Mouse (Mus musculus): Measurements from ENCODE around the gene Wt1.

Gene Wt1

GRCm38 (mm10) chr2:105126279-105126678 lies at the start of gene Wt1:
TSS of gene Wt1 (plus strand) at chr2:105126529.
- in situ Hi-C loops (cut with MboI; ENCODE audit: low pct_unique_long_range_greater_than_20kb in 1 of 2, low sequenced_read_pairs in 2 of 2, unreplicated experiment in 1 of 2): loop anchor here in 1 of 2 experiments (25.0 kb wide), 1 partner anchor 561 kb away; no protein-coding TSS in a partner anchor

- in situ Hi-C loops (cut with MboI; ENCODE audit: low pct_unique_long_range_greater_than_20kb in 1 of 2, low sequenced_read_pairs in 2 of 2, unreplicated experiment in 1 of 2): no loop called here
Measured at GRCm38 (mm10) chr2:105077151-105077550, 49.2 kb upstream of the Wt1 start.

- in situ Hi-C loops (cut with MboI; ENCODE audit: low pct_unique_long_range_greater_than_20kb in 1 of 2, low sequenced_read_pairs in 2 of 2, unreplicated experiment in 1 of 2): no loop called here
Measured at GRCm38 (mm10) chr2:105082256-105082790, 44.0 kb upstream of the Wt1 start.

GRCm38 (mm10) chr2:105084035-105084434 lies 42.3 kb upstream of the Wt1 start:
- in situ Hi-C loops (cut with MboI; ENCODE audit: low pct_unique_long_range_greater_than_20kb in 1 of 2, low sequenced_read_pairs in 2 of 2, unreplicated experiment in 1 of 2): no loop called here

- in situ Hi-C loops (cut with MboI; ENCODE audit: low pct_unique_long_range_greater_than_20kb in 1 of 2, low sequenced_read_pairs in 2 of 2, unreplicated experiment in 1 of 2): no loop called here
Measured at GRCm38 (mm10) chr2:105086081-105086480, 40.2 kb upstream of the Wt1 start.

GRCm38 (mm10) chr2:105088005-105088404 lies 38.3 kb upstream of the Wt1 start:
- in situ Hi-C loops (cut with MboI; ENCODE audit: low pct_unique_long_range_greater_than_20kb in 1 of 2, low sequenced_read_pairs in 2 of 2, unreplicated experiment in 1 of 2): no loop called here

- in situ Hi-C loops (cut with MboI; ENCODE audit: low pct_unique_long_range_greater_than_20kb in 1 of 2, low sequenced_read_pairs in 2 of 2, unreplicated experiment in 1 of 2): no loop called here
Measured at GRCm38 (mm10) chr2:105089083-105089482, 37.2 kb upstream of the Wt1 start.

GRCm38 (mm10) chr2:105089581-105090508 lies 36.5 kb upstream of the Wt1 start:
- in situ Hi-C loops (cut with MboI; ENCODE audit: low pct_unique_long_range_greater_than_20kb in 1 of 2, low sequenced_read_pairs in 2 of 2, unreplicated experiment in 1 of 2): no loop called here

- in situ Hi-C loops (cut with MboI; ENCODE audit: low pct_unique_long_range_greater_than_20kb in 1 of 2, low sequenced_read_pairs in 2 of 2, unreplicated experiment in 1 of 2): no loop called here
Measured at GRCm38 (mm10) chr2:105090991-105091390, 35.3 kb upstream of the Wt1 start.

- in situ Hi-C loops (cut with MboI; ENCODE audit: low pct_unique_long_range_greater_than_20kb in 1 of 2, low sequenced_read_pairs in 2 of 2, unreplicated experiment in 1 of 2): no loop called here
Measured at GRCm38 (mm10) chr2:105091718-105092117, 34.6 kb upstream of the Wt1 start, which contains the start of gene Gm11060. TSS of gene Gm11060 (plus strand) at chr2:105092018.

- in situ Hi-C loops (cut with MboI; ENCODE audit: low pct_unique_long_range_greater_than_20kb in 1 of 2, low sequenced_read_pairs in 2 of 2, unreplicated experiment in 1 of 2): no loop called here
Measured at GRCm38 (mm10) chr2:105097294-105097953, 28.9 kb upstream of the Wt1 start.

- in situ Hi-C loops (cut with MboI; ENCODE audit: low pct_unique_long_range_greater_than_20kb in 1 of 2, low sequenced_read_pairs in 2 of 2, unreplicated experiment in 1 of 2): no loop called here
Measured at GRCm38 (mm10) chr2:105099410-105099809, 26.9 kb upstream of the Wt1 start.

- in situ Hi-C loops (cut with MboI; ENCODE audit: low pct_unique_long_range_greater_than_20kb in 1 of 2, low sequenced_read_pairs in 2 of 2, unreplicated experiment in 1 of 2): no loop called here
Measured at GRCm38 (mm10) chr2:105100541-105100940, 25.8 kb upstream of the Wt1 start.

- in situ Hi-C loops (cut with MboI; ENCODE audit: low pct_unique_long_range_greater_than_20kb in 1 of 2, low sequenced_read_pairs in 2 of 2, unreplicated experiment in 1 of 2): no loop called here
Measured at GRCm38 (mm10) chr2:105108703-105109158, 17.6 kb upstream of the Wt1 start.

- in situ Hi-C loops (cut with MboI; ENCODE audit: low pct_unique_long_range_greater_than_20kb in 1 of 2, low sequenced_read_pairs in 2 of 2, unreplicated experiment in 1 of 2): no loop called here
Measured at GRCm38 (mm10) chr2:105114074-105114473, 12.3 kb upstream of the Wt1 start.

- in situ Hi-C loops (cut with MboI; ENCODE audit: low pct_unique_long_range_greater_than_20kb in 1 of 2, low sequenced_read_pairs in 2 of 2, unreplicated experiment in 1 of 2): no loop called here
Measured at GRCm38 (mm10) chr2:105117669-105118068, 8.7 kb upstream of the Wt1 start.

- in situ Hi-C loops (cut with MboI; ENCODE audit: low pct_unique_long_range_greater_than_20kb in 1 of 2, low sequenced_read_pairs in 2 of 2, unreplicated experiment in 1 of 2): no loop called here
Measured at GRCm38 (mm10) chr2:105122216-105122615, 4.1 kb upstream of the Wt1 start.

GRCm38 (mm10) chr2:105122886-105123285 lies 3.4 kb upstream of the Wt1 start:
- in situ Hi-C loops (cut with MboI; ENCODE audit: low pct_unique_long_range_greater_than_20kb in 1 of 2, low sequenced_read_pairs in 2 of 2, unreplicated experiment in 1 of 2): no loop called here

- in situ Hi-C loops (cut with MboI; ENCODE audit: low pct_unique_long_range_greater_than_20kb in 1 of 2, low sequenced_read_pairs in 2 of 2, unreplicated experiment in 1 of 2): no loop called here
Measured at GRCm38 (mm10) chr2:105123431-105123830, 2.9 kb upstream of the Wt1 start.

Data from mouse embryonic stem cell (cell line).